Mouse (Mus musculus) left cerebral cortex, adult 9 months (tissue): ENCODE data around the gene Apaf1.

Experiments
- DNase-seq, 2 experiments: peaks; one replicate each; pipeline ENCODE4 v3.0.0; 2022; ENCODE audit warnings: low spot score in 2 of 2

Gene Apaf1

GRCm38 (mm10) chr10:91082550-91083392 lies at the start of gene Apaf1, which contains the start of gene Ikbip:
TSS of gene Apaf1 (minus strand) at chr10:91082770.
TSS of gene Ikbip (plus strand) at chr10:91082940.
- peak; percentile 96 to 99 for DNase-seq

- no peak for DNase-seq
Observed at GRCm38 (mm10) chr10:91131565-91131964, 49.0 kb upstream of the Apaf1 start.

- DNase-seq: no peak
Observed at GRCm38 (mm10) chr10:91130792-91131191, 48.2 kb upstream of the Apaf1 start.

GRCm38 (mm10) chr10:91128551-91129160 lies 46.1 kb upstream of the Apaf1 start:
- DNase-seq: no peak

GRCm38 (mm10) chr10:91127395-91127794 lies 44.8 kb upstream of the Apaf1 start:
- no peak for DNase-seq

- DNase-seq: no peak
Observed at GRCm38 (mm10) chr10:91126618-91127355, 44.2 kb upstream of the Apaf1 start.

- DNase-seq: peak; percentile 96 to 97
Observed at GRCm38 (mm10) chr10:91123828-91124822, 41.6 kb upstream of the Apaf1 start, which contains the start of gene Slc25a3. TSS of gene Slc25a3 (minus strand) at chr10:91124059.

GRCm38 (mm10) chr10:91123281-91123827 lies 40.8 kb upstream of the Apaf1 start:
- no peak for DNase-seq

- no peak for DNase-seq
Observed at GRCm38 (mm10) chr10:91122646-91123045, 40.1 kb upstream of the Apaf1 start.

- no peak for DNase-seq
Observed at GRCm38 (mm10) chr10:91116958-91117357, 34.4 kb upstream of the Apaf1 start.

- no peak for DNase-seq
Observed at GRCm38 (mm10) chr10:91109841-91110240, 27.3 kb upstream of the Apaf1 start.

GRCm38 (mm10) chr10:91105981-91106380 lies 23.4 kb upstream of the Apaf1 start:
- no peak for DNase-seq

- no peak for DNase-seq
Observed at GRCm38 (mm10) chr10:91102799-91103590, 20.4 kb upstream of the Apaf1 start.

- no peak for DNase-seq
Observed at GRCm38 (mm10) chr10:91101936-91102335, 19.4 kb upstream of the Apaf1 start.

- no peak for DNase-seq
Observed at GRCm38 (mm10) chr10:91100101-91100500, 17.5 kb upstream of the Apaf1 start.

GRCm38 (mm10) chr10:91098056-91098455 lies 15.5 kb upstream of the Apaf1 start:
- DNase-seq: no peak

GRCm38 (mm10) chr10:91094251-91095104 lies 11.9 kb upstream of the Apaf1 start:
- DNase-seq: no peak

- no peak for DNase-seq
Observed at GRCm38 (mm10) chr10:91092812-91093211, 10.2 kb upstream of the Apaf1 start.

GRCm38 (mm10) chr10:91083393-91083927 lies 890 bp upstream of the Apaf1 start:
- no peak for DNase-seq
